Mouse (Mus musculus): ENCODE data around the gene Ube2h.
A peak's percentile ranks its signal among the peaks of the same experiment; 100 is the strongest.

Ube2h gene

DNA sequence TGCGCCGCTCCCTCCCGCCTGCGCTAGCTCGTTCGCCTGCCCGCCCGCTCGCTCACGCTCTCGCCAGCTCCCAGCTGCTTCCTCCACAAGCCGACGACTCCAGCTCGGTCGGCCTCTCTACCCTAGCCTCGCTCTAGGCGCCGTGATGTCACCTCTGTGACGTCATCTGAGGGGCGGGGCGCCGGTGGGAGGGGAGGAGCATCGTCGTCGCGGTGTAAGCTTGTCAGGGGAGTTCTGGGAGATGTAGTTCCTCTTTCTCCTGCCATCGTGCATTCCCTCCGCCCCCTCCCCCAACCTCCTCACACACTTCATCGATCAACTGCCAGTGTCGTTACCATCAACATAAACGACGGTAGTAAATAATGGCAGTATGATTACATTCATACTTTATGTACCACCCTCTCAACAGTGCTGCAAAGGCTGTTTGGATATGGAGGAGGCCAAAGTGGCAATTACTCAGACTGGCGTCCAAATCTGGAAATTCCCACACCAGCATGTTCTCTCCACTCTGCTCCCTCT, at the start of gene Ube2h:
Gene Ube2h (minus strand): TSS at position 141 of the 519 bp plus-strand sequence.
- peak; percentile 100 for DNase-seq (ENCODE audit: extremely low spot score)

DNA sequence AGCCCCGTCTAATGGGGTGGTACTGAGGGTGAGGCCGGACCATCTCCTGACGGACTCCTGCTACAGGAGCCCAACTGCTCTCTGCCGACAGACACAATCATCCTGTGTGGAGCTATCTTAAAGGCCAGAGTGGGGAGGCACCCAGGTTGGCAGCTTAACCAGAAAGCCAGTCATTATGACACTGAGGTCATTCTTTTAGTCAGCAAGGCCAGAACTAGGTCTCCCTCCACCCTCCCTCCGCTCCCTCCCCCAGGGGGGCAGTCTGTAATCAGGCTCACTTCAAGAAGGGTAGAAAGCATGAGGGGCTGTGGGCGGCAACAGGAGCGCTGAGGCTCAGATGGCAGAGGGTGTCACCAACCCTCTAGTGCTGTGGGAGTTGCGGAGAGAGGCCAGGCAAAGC, 49.3 kb upstream of the Ube2h start:
- no peak for DNase-seq (ENCODE audit: extremely low spot score)

DNA sequence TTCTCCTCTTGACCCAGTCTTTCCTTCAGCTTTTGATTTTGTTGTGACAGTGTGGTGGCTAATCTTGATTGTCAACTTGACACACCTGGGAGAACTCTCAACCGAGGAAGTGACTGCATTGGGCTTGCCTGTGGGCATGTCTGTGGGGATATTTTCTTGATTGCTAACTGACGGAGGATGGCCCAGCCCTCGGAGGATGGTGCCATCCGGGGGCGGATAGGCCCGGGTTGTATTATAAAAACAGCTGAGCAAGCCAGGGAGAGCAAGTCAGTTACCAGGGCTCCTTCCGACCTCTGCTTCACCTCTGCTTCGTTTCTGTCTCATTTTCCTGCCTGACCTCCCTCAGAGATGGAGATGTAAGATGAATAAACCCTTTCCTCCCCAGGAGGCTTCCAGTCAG, 48.4 kb upstream of the Ube2h start:
- no peak for DNase-seq (ENCODE audit: extremely low spot score)

DNA sequence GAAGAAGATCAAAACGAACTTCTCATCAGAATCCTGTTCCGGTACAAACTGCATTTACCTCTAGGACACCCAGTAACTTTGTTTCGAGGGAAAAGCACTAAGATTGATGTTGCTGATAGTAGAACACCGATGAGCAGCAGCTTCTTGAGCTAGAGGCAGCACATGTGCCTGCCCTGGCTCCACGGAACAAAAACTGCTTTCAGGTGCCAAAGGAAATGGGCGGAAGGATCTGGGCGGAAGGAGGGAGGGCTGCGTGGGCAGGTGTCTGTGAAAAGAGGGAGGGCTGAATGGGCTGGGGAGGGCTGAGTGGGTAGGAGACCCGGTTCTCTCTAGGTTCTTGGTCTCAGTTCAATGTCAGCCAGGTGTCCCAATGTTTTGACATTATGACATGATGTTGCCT, 47.0 kb upstream of the Ube2h start:
- DNase-seq (ENCODE audit: extremely low spot score): no peak

DNA sequence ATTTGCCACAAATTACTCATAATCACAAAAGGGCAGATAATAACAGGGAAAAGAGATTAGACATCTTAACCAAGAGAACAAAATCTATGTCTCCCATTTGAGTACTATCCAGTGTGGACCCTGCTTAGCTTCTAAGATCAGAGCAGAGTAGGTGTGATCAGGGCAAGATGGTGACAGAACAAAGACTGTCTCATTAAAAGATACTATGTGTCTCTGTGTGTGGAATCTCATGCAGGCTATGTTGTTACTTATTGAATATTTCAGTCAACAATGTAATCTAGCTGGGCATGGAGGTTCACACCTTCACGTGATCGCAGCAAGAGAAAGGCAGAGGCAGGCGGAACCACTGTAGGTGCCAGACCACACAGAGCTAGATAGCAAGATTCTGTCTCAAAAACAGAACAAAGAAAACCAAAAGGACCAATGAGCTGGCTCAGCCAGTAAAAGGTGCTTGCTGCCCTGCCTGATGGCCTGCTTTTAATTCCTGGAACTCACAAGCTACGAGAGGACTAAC, 43.0 kb upstream of the Ube2h start:
- no peak for DNase-seq (ENCODE audit: extremely low spot score)

DNA sequence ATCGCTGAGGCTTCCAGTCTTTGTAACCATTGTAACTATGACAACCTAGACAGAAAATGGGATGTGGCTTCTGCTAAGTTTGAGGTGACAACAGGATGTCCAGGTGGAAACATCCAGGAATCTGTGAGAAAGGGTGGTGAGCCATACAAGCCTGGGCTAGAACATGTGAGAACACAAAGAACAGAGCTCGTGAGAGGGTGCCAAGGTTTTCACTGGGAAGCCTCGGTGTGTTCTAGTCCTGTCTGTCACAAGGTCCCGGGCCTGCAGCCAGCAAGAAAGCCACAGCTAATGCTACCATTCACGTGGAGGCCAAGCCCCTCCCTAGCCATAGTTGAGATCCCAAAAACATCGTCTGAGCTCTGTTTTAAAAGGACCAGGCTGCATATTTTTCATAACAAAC, 42.4 kb upstream of the Ube2h start:
- no peak for DNase-seq (ENCODE audit: extremely low spot score)

DNA sequence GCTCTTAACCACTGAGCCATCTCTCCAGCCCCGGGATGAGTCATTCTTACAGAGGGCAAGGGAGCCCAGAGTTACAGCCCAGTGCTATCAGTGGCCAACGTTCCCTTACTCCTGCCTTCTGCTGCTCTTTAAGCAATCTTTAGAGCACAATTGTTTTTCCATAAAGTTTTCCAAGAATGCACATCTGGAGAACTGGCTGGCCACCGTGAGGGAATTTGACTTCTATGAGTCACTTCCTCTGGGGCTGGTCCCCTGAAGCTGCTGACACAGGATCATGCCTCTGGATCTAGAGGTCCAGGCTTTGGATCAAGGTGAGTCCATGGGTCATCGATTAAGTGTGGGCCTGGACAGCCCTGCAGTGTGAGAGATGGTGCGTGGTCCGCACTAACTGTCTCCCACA, 39.7 kb upstream of the Ube2h start:
- no peak for DNase-seq (ENCODE audit: extremely low spot score)

DNA sequence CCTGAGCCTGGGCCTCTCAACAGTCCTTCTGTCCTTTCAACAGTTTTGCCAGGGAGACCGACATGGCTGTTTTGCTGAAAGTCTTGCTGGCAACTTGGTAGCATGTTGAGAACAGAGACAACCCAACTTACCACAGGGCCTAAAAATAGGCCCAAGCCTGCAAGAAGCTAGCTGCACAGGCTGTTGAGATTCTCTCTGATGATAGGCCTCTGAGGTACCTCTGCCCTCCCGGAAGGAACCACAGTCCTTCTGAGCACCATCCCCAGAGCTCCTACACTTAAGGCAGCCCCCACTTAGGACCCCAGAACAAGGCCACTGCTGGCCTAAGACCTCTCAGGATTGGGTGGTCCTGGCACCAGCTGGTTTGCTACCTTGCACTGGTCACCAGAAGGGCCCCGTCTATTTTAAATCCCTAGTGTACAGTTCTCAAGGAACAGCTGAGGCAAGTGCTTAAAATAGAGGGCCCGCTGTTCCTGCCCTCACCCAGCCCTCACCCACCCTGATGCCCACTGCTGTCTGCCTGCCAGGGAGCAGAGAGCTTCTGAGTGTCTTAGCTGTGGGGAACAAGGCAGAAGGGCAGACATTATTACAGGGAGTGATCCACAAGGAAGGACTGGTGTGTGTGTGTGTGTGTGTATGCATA, 36.0 kb upstream of the Ube2h start:
- no peak for DNase-seq (ENCODE audit: extremely low spot score)

DNA sequence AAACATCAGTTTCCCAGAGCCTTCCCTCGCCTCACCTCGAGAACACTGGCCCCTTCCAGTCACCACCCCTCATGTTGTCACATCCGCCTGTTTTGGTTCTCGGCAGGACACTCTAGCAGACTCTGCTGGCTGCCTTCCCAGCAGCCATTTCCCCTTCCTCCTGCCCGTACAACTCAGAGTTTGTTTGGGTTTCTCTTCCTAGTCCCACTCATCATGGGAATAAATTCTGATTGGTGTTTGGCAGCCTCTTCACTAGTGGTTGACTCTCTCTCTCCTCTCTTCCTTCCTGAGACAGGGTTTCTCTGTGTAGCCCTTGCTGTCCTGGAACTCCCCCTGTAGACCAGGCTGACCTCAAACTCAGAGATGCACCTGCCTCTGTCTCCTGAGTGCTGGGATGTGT, 32.6 kb upstream of the Ube2h start:
- DNase-seq (ENCODE audit: extremely low spot score): no peak

DNA sequence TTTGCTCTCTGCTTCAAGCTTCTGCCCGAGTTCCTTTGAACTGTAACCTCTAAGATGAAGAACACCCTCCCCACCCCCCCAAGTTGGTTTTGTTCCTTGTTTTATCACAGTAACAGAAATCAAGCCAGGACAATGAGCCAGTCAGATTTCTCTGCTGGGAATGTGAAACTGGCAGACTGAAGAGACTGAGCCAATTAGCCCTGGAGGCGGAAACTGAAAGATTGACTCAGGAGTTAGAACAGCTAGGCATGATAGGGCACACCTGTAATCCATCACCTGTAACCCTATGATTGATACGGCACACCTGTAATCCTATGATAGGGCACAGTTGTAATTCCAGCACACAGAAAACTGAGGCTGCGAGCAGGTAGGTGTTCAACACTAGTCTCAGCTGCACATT, 27.9 kb upstream of the Ube2h start:
- DNase-seq (ENCODE audit: extremely low spot score): no peak

DNA sequence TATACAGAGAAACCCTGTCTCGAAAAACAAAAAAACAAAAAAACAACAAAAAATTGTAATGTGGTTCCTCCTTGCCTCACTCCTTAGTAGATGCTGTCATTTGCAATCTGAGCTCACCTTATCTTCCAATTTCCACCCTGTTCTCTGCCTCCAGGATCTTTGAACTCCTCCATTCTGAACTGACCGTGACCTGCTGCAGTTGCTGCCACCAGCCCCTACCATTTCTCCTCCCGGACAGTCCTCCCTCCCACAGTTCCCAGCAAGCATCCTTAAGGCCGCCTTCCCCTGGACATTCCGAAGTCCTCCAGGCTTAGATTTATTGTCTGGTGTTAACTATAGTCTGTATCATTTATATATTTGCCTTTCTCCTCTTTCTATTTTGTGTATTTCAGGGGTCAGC, 26.4 kb upstream of the Ube2h start:
- DNase-seq (ENCODE audit: extremely low spot score): no peak

DNA sequence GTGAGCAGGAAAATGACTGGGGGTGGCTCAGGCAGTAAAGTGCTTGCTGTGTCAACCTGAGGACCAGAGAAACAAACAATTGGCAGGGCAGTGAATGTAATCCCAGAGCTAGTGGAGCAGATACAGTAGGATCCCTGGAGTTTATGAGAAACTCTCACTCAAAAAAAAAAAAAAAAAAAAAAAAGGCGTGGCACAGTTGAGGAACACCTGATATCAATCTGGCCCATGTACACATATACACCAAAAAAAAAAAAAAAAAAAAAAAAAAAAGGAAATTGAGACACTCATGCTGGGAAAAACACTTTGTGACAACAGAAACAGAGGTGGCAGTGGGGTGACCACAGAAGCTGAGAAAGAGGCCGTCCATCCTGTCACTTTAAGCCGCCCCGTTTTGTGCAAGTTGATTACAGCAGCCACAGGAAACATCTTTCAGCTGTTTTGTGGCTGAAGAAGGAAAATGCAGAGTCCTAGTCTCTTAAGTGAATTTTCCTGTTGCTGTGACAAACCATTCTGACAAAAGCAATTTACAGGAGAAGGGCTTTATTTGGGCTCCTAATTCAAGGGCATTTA, 21.7 kb upstream of the Ube2h start:
- no peak for DNase-seq (ENCODE audit: extremely low spot score)

DNA sequence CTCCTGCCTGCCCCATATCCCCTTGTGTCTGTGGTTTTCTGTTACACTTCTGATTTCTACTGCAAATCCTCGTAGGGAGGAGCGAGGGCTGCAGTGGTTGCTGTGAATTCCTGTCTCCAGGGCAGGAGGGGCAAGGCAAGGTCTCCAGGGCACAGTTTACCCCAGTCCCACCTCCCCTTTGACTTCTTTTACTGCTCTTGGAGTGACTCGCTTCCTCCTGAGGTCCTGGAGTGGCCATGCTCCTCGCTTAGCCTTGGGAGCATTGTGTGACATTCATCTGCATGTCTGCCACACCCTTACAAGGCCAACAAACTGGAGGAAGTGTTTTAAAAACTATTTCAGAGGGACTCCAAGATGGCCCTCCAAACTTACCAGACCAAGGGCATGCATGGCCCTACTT, 16.7 kb upstream of the Ube2h start:
- DNase-seq (ENCODE audit: extremely low spot score): no peak

DNA sequence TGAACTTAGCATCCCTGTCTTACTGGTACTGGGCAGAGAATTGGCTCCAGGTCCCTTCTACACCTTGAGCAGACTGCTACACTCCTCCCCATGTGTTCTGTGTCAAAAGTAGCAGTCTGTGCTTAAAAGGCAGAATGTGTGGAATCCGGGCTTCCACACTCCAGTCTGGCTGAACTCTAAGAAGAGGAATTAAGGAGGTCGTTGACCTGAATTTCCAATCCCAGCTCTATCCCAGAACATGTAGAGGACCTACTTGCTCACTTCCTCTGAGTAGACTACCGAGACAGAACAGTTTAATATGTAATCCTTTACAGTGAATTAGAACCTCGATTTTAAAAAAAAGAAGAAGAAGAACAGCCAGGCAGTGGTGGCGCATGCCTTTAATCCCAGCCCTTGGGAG, 14.9 kb upstream of the Ube2h start:
- no peak for DNase-seq (ENCODE audit: extremely low spot score)

DNA sequence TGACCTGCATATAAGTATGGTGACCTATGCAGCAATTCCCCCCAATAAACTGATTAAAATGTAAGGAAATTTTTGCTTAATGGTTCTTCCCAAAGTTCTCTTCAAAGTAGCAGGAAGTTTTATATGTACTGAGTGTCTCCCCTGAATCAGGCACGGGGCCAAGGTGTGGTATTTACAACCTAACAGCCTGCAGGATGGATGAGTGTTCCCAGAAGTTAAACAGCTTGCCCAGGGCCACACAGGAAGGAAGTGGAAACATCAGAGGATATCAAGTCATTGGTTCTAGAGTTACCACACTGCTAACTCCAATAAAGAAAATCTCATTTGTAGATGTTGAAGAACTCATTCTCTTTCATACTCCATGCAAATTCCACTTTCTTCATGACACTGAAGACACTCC, 7.7 kb upstream of the Ube2h start:
- no peak for DNase-seq (ENCODE audit: extremely low spot score)

DNA sequence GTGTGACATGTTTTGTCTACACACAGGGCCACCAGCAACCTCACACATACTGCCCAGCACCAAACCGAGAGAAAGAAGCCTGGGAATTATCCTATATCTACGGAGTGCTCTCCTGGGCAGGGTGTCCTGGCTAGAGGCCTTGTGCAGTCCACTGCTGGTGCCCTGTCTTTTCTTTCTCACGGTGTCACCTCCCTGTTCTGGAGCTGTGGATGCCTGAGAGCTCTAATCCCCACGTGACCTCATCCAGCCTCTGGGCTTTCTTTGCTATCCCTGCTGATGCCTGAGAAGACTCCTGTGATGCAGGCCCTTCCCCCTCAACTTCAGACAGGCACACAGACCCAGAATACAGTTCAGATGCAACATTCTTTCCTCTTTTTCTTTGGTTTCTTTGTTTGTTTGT, 4.4 kb upstream of the Ube2h start:
- DNase-seq (ENCODE audit: extremely low spot score): peak; percentile 14

DNA sequence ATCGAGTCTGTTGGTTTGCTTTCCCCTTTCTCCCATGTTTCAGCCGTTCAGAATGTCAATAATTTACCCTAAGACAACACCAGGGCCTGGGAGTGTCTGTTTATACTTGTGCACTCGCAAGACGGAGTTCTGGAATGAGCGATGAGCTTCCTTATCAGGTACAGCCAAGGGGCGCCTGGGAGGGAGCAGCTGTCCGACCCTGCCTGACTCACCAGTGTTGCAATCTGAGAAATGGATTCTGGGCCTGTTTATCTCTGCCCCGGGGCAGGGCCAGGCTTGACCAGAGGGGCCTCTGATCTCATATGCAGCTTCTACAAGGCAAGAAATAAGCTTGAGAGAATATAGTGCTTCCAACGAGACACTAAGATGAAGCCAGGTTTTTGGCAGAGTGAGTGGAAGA, 3.4 kb upstream of the Ube2h start:
- DNase-seq (ENCODE audit: extremely low spot score): peak; percentile 32

DNA sequence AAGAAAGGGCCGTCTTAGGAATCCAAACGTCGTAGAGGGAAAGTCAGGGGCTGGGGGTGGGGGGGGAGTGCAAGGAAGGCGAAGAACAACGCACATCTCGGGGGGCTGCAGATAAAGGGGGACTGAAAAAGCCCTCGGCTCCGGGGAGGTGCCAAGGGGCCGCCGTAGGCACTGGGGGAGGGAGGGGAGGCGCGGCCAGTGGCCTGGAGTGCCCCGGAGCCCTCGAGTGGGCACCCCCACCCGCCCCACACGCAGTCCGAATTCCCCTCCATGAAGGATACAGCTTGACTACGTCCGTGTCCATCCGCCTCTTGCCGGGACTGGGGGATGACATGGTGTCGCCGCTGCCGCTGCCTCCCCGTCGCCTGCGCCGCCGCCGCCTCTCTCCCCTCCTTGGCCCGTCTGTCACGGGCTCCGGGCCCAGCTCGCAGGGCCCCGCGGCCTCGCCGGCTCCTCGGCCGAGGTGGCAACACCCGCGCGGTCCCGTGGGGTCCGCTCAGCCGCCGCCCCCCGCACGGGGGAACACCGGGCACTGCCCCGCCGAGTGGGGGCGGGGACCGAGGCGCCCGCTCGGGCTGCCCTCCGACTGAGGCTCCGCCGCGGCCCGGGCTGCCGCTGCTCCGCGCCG, 454 bp downstream of the Ube2h start:
- DNase-seq (ENCODE audit: extremely low spot score): peak; percentile 45

DNA sequence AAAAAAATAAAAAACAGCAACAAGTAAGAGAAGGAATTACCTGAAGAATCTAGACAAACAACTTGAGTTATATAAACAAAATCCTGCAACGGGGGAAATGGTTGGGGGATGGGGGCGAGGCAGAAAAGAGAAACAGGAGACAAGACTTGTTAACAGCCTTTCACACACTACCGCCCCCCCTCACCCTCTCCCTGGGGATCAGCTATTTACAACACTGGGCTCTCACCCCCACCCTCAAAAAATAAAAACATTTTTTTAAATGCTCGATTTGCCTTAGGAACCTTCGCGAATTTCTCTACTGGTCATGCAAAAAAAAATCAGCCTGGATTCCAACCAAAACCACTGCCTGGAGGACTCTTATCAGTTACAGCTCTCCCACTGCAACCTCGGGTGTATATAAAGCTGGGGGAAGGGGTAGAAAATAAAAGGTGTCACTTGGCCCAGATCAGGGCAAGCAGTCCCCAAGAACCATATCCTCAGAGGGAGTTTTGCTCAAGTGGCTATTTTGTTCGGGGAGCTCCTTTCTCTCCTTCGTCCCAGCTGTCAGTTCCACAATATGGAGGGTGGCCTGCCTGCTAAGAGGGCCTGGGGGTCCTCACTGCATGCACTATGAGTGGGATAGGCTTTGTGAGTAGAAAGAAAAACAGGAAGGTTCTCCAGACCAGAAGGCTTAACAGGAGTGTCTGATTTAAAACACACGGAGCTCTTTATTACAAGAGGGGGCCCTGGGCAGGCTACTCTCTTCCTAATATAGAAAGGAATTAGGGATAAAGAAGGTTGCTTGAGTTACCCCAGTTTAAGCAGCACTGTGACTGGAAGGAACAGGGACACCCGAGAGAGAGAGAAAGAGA, 1.3 kb downstream of the Ube2h start:
- peak; percentile 49 for DNase-seq (ENCODE audit: extremely low spot score)

DNA sequence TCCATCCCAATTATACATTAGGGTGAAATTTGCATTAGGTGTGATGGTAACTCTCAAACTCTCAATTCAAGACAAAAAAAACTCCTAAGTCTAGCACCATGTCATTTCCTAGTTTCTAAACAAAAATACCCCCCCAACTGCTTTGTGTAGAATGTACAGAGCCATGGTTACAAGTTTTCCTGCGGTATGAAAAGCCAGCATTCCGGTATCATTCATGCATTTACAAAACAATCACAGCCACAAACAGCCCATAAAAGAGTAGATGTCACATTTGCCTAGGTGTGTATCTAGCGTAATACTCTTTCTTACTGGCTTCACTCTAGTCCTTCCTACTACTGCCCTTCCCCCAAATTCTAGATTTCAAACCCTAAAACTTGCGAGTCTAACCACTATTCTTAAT, 2.2 kb downstream of the Ube2h start:
- peak; percentile 5 for DNase-seq (ENCODE audit: extremely low spot score)

DNA sequence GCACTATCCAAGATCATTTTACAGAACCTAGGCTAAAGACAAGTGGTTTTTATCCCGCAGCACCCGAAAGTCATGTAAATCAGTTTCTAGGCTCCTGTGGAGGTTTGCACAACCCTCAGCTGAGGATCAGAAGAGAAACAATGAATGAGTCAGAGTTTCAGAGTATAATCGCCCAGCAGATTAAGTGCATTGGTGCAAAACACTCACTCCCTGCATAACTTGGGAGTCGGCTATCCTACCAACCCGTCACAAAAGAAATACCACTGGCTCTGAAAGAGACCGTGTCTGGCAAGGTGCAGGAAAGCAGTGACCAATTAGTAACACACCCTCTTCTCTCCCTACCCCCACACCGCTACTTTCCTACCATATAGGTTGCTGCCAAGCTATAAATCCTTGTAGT, 3.4 kb downstream of the Ube2h start:
- peak; percentile 20 for DNase-seq (ENCODE audit: extremely low spot score)

DNA sequence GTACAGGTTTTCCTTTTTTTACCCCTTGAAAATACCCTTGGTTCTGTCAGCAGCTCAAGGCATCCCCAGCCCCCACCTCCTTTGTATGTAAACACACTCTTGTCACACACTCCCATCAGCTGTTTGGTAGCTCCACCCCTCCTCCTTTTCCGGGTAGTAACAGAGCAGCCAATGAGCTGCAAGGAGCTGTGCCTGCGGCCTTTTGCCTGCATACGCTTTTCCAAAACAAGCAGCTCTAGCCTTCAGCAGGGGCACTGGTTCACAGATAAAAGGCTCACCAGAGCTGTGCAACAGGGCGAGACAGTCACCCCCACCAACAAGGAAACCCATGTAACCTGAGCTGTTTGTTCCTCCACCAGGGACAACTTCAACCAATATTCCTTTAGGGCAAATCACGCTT, 4.0 kb downstream of the Ube2h start:
- peak; percentile 81 for DNase-seq (ENCODE audit: extremely low spot score)

Measured in embryo, embryonic 9.5 days (tissue).